Mouse (Mus musculus): ENCODE data around the gene Zfp169.

GRCm38 (mm10) chr13:48490396-48491182 is 22.7 kb downstream of the Zfp169 start:
- TF ChIP-seq CTCF (IDR thresholded peaks at IDR 0.05; ENCODE audit: low read depth) (no peak), EP300 (IDR thresholded peaks at IDR 0.05; ENCODE audit: low read depth) (no peak)
